Mouse (Mus musculus): ENCODE data around the gene Hemgn.

- TF ChIP-seq CTCF (IDR thresholded peaks at IDR 0.05; ENCODE audit: control insufficient read depth, insufficient read depth, insufficient read length) (no peak), USF1 (IDR thresholded peaks at IDR 0.05; ENCODE audit: low read depth) (no peak), CEBPB (IDR thresholded peaks at IDR 0.05; ENCODE audit: low read depth) (no peak), MYOG (IDR thresholded peaks at IDR 0.05; ENCODE audit: control insufficient read depth, extremely low read depth, insufficient read length) (no peak)
These were observed 39.8 kb upstream of the Hemgn start for GRCm38 (mm10) chr4:46452855-46453719.

All from C2C12 (cell line).